Mouse (Mus musculus) lung, postnatal 10 days (tissue): ENCODE results near the gene Pitx1.

Source experiments
- DNase-seq: peaks from one replicate; pipeline ENCODE4 v3.0.0; 2021

Gene Pitx1

DNA sequence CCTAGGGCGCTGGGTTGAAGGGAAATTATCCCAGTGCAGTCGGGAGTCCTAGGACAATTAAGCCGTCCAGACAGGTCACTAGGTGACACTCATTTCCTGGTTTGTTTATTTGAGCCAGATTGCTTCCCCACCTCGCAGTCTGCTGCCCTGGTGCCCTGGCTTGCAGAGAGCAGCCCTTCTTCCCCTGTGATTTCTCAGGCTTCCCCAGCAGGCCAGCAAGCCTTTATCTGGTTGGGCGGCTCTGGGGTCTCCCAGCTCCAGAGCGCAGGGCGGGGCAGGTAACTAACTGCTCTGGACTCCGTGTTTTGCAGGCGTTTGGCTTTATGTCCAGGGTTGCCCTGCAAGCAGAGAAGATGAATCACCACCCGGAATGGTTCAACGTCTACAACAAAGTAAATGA, 60.9 kb downstream of the Pitx1 start:
- DNase-seq = no peak
